Mouse (Mus musculus) natural killer cell, adult 2 months (primary cell): ENCODE results near the gene Lgr5.

Experiments used
- DNase-seq, 2 experiments: peaks; one replicate each; pipeline ENCODE4 v3.0.0; 2022; ENCODE audit warnings: low spot score in 2 of 2

Gene Lgr5

GRCm38 (mm10) chr10:115587301-115587969 is at the start of gene Lgr5:
TSS of gene Lgr5 (minus strand) at chr10:115587780.
- no peak for DNase-seq

- DNase-seq: no peak
Measured at GRCm38 (mm10) chr10:115626678-115627077, 39.1 kb upstream of the Lgr5 start.

GRCm38 (mm10) chr10:115624957-115625356 is 37.4 kb upstream of the Lgr5 start:
- DNase-seq: no peak

GRCm38 (mm10) chr10:115623956-115624671 is 36.5 kb upstream of the Lgr5 start:
- peak; percentile 21 to 26 for DNase-seq

GRCm38 (mm10) chr10:115623481-115623880 is 35.9 kb upstream of the Lgr5 start:
- DNase-seq: no peak

- DNase-seq: no peak
Measured at GRCm38 (mm10) chr10:115618288-115618856, 30.8 kb upstream of the Lgr5 start.

GRCm38 (mm10) chr10:115617456-115618287 is 30.1 kb upstream of the Lgr5 start:
- peak in 1 of 2 experiments; percentile 13 for DNase-seq

GRCm38 (mm10) chr10:115595748-115596147 is 8.2 kb upstream of the Lgr5 start:
- no peak for DNase-seq

- DNase-seq: no peak
Measured at GRCm38 (mm10) chr10:115593651-115594050, 6.1 kb upstream of the Lgr5 start.

GRCm38 (mm10) chr10:115593221-115593620 is 5.6 kb upstream of the Lgr5 start:
- DNase-seq: no peak

- DNase-seq: no peak
Measured at GRCm38 (mm10) chr10:115587979-115588378, 399 bp upstream of the Lgr5 start.

- peak; percentile 44 to 61 for DNase-seq
Measured at GRCm38 (mm10) chr10:115586246-115587231, 1.0 kb downstream of the Lgr5 start.

- no peak for DNase-seq
Measured at GRCm38 (mm10) chr10:115585491-115586245, 1.9 kb downstream of the Lgr5 start.

GRCm38 (mm10) chr10:115584656-115585055 is 2.9 kb downstream of the Lgr5 start:
- no peak for DNase-seq

- no peak for DNase-seq
Measured at GRCm38 (mm10) chr10:115583071-115583470, 4.5 kb downstream of the Lgr5 start.

- DNase-seq: no peak
Measured at GRCm38 (mm10) chr10:115581971-115582370, 5.6 kb downstream of the Lgr5 start.

- no peak for DNase-seq
Measured at GRCm38 (mm10) chr10:115579494-115579893, 8.1 kb downstream of the Lgr5 start.

- DNase-seq: no peak
Measured at GRCm38 (mm10) chr10:115579076-115579475, 8.5 kb downstream of the Lgr5 start.

GRCm38 (mm10) chr10:115571734-115572440 is 15.7 kb downstream of the Lgr5 start:
- no peak for DNase-seq
